Comparison of ENCODE assay signal across 23 mouse cellular contexts in the genomic region with DNA sequence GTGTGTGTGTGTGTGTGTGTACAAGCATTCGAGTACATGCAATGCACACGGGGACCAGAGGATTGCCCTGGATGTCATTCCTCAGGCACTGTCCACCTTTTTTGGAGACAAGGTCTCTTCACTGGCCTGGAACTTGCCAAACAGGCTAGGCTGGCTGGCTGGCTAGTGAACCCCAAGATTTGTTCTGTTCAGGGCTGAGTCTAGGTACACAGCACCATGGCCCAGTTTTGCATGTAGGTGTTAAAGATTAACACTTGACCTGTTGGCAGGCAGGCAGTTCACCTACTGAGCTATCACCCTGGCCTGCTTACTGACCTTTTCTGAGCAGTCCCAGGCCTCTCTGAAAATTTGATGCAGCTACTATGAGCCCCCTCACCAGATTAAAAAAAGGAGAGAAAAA. TPM values are rescaled to one million over a fixed set of nuclear protein-coding genes. Genes with fewer than 3 reads are reported as not detected.
A peak's percentile ranks its signal among the peaks of the same experiment; 100 is the strongest.
DNase-seq lines count a peak whose midpoint lies in the region; ATAC-seq and TF ChIP-seq lines count a peak whose summit lies in the region.
"Had no signal": no experiment of that assay in that cellular context is flagged by ENCODE, and none has a peak within 500 bp of the region (broad histone marks: within the 10 kb centered on the region; RNA-seq: fewer than 3 reads in every experiment).

No protein-coding gene starts in this region.

- DNase-seq in kidney, adult 8-10 months, result peak; percentile 64 to 83
- DNase-seq in lung, postnatal 36 days, result peak; percentile 42
- no peak for DNase-seq in lung, postnatal 10 days
- DNase-seq in kidney, postnatal 25 days, result peak; percentile 71 to 85
- DNase-seq in stomach, postnatal 0 days (ENCODE audit: low spot score), result peak; percentile 72
- no peak for DNase-seq in spleen, postnatal 36 days (ENCODE audit: low spot score in 2 of 2)
- DNase-seq: adrenal gland, adult 8-10 months; B cell, adult 2 months; cerebellum, adult 11-12 months; gastrocnemius, postnatal 10 days; heart, postnatal 4 days; lung, embryonic 14.5 days; thymus, postnatal 14 days had no signal

- H3K9ac ChIP-seq in kidney, embryonic 15.5 days, result no peak overlapping the region
- no peak overlapping the region for H3K9ac ChIP-seq in stomach, postnatal 0 days (ENCODE audit: low read length)
- H3K9ac ChIP-seq: hindbrain, embryonic 14.5 days; lung, embryonic 14.5 days had no signal

- peaks cover 76% of the 10 kb centered on the region for H3K36me3 ChIP-seq in kidney, embryonic 15.5 days
- peaks cover 4% of the 10 kb centered on the region; the same call in 1 of the 2 replicates for H3K36me3 ChIP-seq in stomach, postnatal 0 days (ENCODE audit: control insufficient read depth, insufficient read depth, low read length)
- H3K36me3 ChIP-seq: G1E; neural tube, embryonic 15.5 days had no signal

- H3K9me3 ChIP-seq in kidney, embryonic 15.5 days (replicated peaks), result no peaks in the 10 kb centered on the region
- H3K9me3 ChIP-seq in stomach, postnatal 0 days (ENCODE audit: control insufficient read depth, low read length), result no peaks in the 10 kb centered on the region
- H3K9me3 ChIP-seq: embryonic facial prominence, embryonic 10.5 days; G1E; heart, embryonic 10.5 days; midbrain, embryonic 10.5 days; neural tube, embryonic 15.5 days had no signal

- H3K4me1 ChIP-seq in kidney, embryonic 15.5 days, result peaks cover 5% of the 10 kb centered on the region
- H3K4me1 ChIP-seq in stomach, postnatal 0 days (replicated peaks; ENCODE audit: control insufficient read depth, insufficient read depth), result no peaks in the 10 kb centered on the region
- H3K4me1 ChIP-seq: midbrain, embryonic 10.5 days; neural tube, embryonic 15.5 days had no signal

- TF ChIP-seq EP300 in stomach, postnatal 0 days (optimal IDR thresholded peaks at IDR 0.05), result no peak

- no peak for TF ChIP-seq CTCF in stomach, postnatal 0 days (IDR thresholded peaks at IDR 0.05; ENCODE audit: low read depth)

- no peaks in the 10 kb centered on the region for H3K27me3 ChIP-seq in kidney, embryonic 15.5 days
- no peaks in the 10 kb centered on the region for H3K27me3 ChIP-seq in stomach, postnatal 0 days (ENCODE audit: control insufficient read depth, insufficient read depth, low read length)
- H3K27me3 ChIP-seq: CH12.LX; neural tube, embryonic 15.5 days had no signal

- 90% methylated on average over 2 of the region's 2 CpGs for WGBS in kidney, embryonic 15.5 days
- whole genome bisulfite sequencing in stomach, postnatal 0 days, result 78% methylated on average over 2 of the region's 2 CpGs

- no peak overlapping the region for H3K4me3 ChIP-seq in kidney, embryonic 15.5 days (replicated peaks)
- no peak overlapping the region for H3K4me3 ChIP-seq in stomach, postnatal 0 days (ENCODE audit: low read depth, low read length)
- H3K4me3 ChIP-seq: embryonic facial prominence, embryonic 10.5 days; heart, embryonic 10.5 days; midbrain, embryonic 10.5 days; neural tube, embryonic 15.5 days had no signal

- ATAC-seq in kidney, embryonic 15.5 days (replicated peaks; ENCODE audit: low FRiP score), result no peak
- ATAC-seq in stomach, postnatal 0 days (ENCODE audit: low FRiP score, low TSS enrichment), result peak; percentile 69
- ATAC-seq: forebrain, embryonic 16.5 days; inflammation-experienced regulatory T-cells, adult 6 months had no signal

- no peak overlapping the region for H3K27ac ChIP-seq in kidney, embryonic 15.5 days
- H3K27ac ChIP-seq in stomach, postnatal 0 days (replicated peaks), result peak overlapping the region; percentile 31; the same call in 1 of the 2 replicates
- H3K27ac ChIP-seq: embryonic facial prominence, embryonic 10.5 days; heart, embryonic 10.5 days; hindbrain, embryonic 14.5 days; midbrain, embryonic 10.5 days; neural tube, embryonic 15.5 days had no signal

- H3K4me2 ChIP-seq in kidney, embryonic 15.5 days, result no peak overlapping the region
- H3K4me2 ChIP-seq in stomach, postnatal 0 days (replicated peaks; ENCODE audit: low read depth), result no peak overlapping the region
- H3K4me2 ChIP-seq: hindbrain, embryonic 14.5 days; lung, embryonic 14.5 days; neural tube, embryonic 15.5 days had no signal

RNA-seq across cellular contexts. Expression of a gene that starts 13.6 kb away (rescaled TPM):
- polyA plus RNA-seq in kidney, embryonic 15.5 days (2015; fragmentation: Nextera tagmentation; extraction: Ambion mirVana), result 37.5 and 39.5 TPM in 2 replicates
- 37.2 and 37.7 TPM in 2 replicates for polyA plus RNA-seq in stomach, postnatal 0 days (2015; fragmentation: Nextera tagmentation; extraction: Ambion mirVana)

RNA-seq across cellular contexts. Expression of a gene that starts 32.1 kb away (rescaled TPM):
- 22.1 and 24.6 TPM in 2 replicates for polyA plus RNA-seq in kidney, embryonic 15.5 days (2015; fragmentation: Nextera tagmentation; extraction: Ambion mirVana)
- polyA plus RNA-seq in stomach, postnatal 0 days (2015; fragmentation: Nextera tagmentation; extraction: Ambion mirVana), result 54.1 TPM in 2 replicates

RNA-seq across cellular contexts. Expression of a gene that starts 32.2 kb away (rescaled TPM):
- polyA plus RNA-seq in kidney, embryonic 15.5 days (2015; fragmentation: Nextera tagmentation; extraction: Ambion mirVana), result 14.6 and 16.8 TPM in 2 replicates
- 13.3 and 15.8 TPM in 2 replicates for polyA plus RNA-seq in stomach, postnatal 0 days (2015; fragmentation: Nextera tagmentation; extraction: Ambion mirVana)

Comparison
In these comparisons a context has a peak if more than half of its experiments do, and no peak if none do; other contexts are left out.
1. DNase-seq: peak in kidney, adult 8-10 months (2 of 2), lung, postnatal 36 days (single experiment), kidney, postnatal 25 days (2 of 2) and stomach, postnatal 0 days (single experiment); none in lung, postnatal 10 days (single experiment) and spleen, postnatal 36 days (0 of 2).